Comparison of ENCODE assay signal across 7 mouse cellular contexts in genomic region chr2:5249199-5249598, GRCm38 (mm10).
A peak's percentile ranks its signal among the peaks of the same experiment; 100 is the strongest.
DNase-seq lines count a peak whose midpoint lies in the region; ATAC-seq lines count a peak whose summit lies in the region.
"Not testable (repeated sequence)": the region's sequence is repeated elsewhere in the genome, so short reads cannot be mapped to it uniquely, and the experiment has no call there.

No protein-coding gene starts in this region.

- not testable (repeated sequence) for H3K4me1 ChIP-seq in ES-E14 (ENCODE audit: control insufficient read depth in 2 of 2, insufficient read depth in 2 of 2, low read length in 2 of 2, poor library complexity in 1 of 2); intestine, embryonic 14.5 days (replicated peaks; ENCODE audit: control insufficient read depth, insufficient read depth, low read length); liver, embryonic 13.5 days (replicated peaks)

- DNase-seq in ES-E14 (ENCODE audit: low read depth, low spot score) (peak; percentile 22), MEL-GATA-1-ER (ENCODE audit: extremely low read depth, low read depth) (peak; percentile 2), ZHBTc4 (ENCODE audit: low read depth, low spot score) (peak; percentile 85), liver (peak; percentile 15)
- peak; percentile 4 for DNase-seq in c-Kit-positive CD71-positive TER-119-positive erythroid progenitor cells, embryonic 14.5 days (ENCODE audit: low spot score)
- DNase-seq in intestine, embryonic 14.5 days (ENCODE audit: low spot score) = peak; percentile 44
- peak; percentile 3 for DNase-seq in liver, embryonic 13.5 days

- not testable (repeated sequence) for ATAC-seq in intestine, embryonic 14.5 days (replicated peaks; ENCODE audit: low FRiP score, low TSS enrichment, low read depth); liver, embryonic 13.5 days (ENCODE audit: low read depth)

- H3K4me3 ChIP-seq in ES-E14 (ENCODE audit: insufficient read depth in 1 of 2, low read depth in 1 of 2, low read length in 2 of 2, poor library complexity in 1 of 2, severe bottlenecking in 1 of 2); intestine, embryonic 14.5 days (ENCODE audit: low read depth, low read length); liver, embryonic 13.5 days (replicated peaks): not testable (repeated sequence)

- H3K36me3 ChIP-seq in ES-E14 (ENCODE audit: control insufficient read depth, insufficient read depth, low read length, poor library complexity, severe bottlenecking); intestine, embryonic 14.5 days (ENCODE audit: control insufficient read depth, insufficient read depth, low read length); liver, embryonic 13.5 days: not testable (repeated sequence)

- not testable (repeated sequence) for H3K27ac ChIP-seq in ES-E14 (ENCODE audit: insufficient read depth, low read depth, low read length, poor library complexity, severe bottlenecking); intestine, embryonic 14.5 days (ENCODE audit: low read depth); liver, embryonic 13.5 days

- in situ Hi-C loops in ES-E14 (cut with MboI; ENCODE audit: low sequenced_read_pairs in 2 of 2, unreplicated experiment in 2 of 2) = not testable (repeated sequence)

- 96% methylated on average over 6 of the region's 6 CpGs for WGBS in intestine, embryonic 14.5 days
- WGBS in liver, embryonic 13.5 days (ENCODE audit: insufficient replicate concordance) = 86% methylated on average over 6 of the region's 6 CpGs

- H3K27me3 ChIP-seq in intestine, embryonic 14.5 days (replicated peaks; ENCODE audit: control insufficient read depth, insufficient read depth, low read length); liver, embryonic 13.5 days: not testable (repeated sequence)

- H3K4me2 ChIP-seq in intestine, embryonic 14.5 days (ENCODE audit: low read length); liver, embryonic 13.5 days: not testable (repeated sequence)

- not testable (repeated sequence) for H3K9me3 ChIP-seq in ES-E14 (ENCODE audit: control insufficient read depth, insufficient read depth, low read depth, low read length); intestine, embryonic 14.5 days (ENCODE audit: control insufficient read depth, low read length); liver, embryonic 13.5 days (replicated peaks)

- not testable (repeated sequence) for H3K9ac ChIP-seq in ES-E14 (ENCODE audit: insufficient read depth, low read depth, low read length, poor library complexity, severe bottlenecking); intestine, embryonic 14.5 days (ENCODE audit: low read length); liver, embryonic 13.5 days

Comparison
In these comparisons a context has a peak if more than half of its experiments do, and no peak if none do; other contexts are left out.
1. DNase-seq: peak in every context shown above with its lines; median percentile 85 in ZHBTc4; 44 in intestine, embryonic 14.5 days; 22 in ES-E14; 15 in liver; 4 in c-Kit-positive CD71-positive TER-119-positive erythroid progenitor cells, embryonic 14.5 days; 3 in liver, embryonic 13.5 days; 2 in MEL-GATA-1-ER.